Mouse (Mus musculus): ENCODE measurements at regions not wholly inside any gene's neighbourhood (a gene's known extent, or its start where the extent isn't known, plus 50 kb on each side); places are given as distances from the start of the nearest gene placed in this dataset.

DNA sequence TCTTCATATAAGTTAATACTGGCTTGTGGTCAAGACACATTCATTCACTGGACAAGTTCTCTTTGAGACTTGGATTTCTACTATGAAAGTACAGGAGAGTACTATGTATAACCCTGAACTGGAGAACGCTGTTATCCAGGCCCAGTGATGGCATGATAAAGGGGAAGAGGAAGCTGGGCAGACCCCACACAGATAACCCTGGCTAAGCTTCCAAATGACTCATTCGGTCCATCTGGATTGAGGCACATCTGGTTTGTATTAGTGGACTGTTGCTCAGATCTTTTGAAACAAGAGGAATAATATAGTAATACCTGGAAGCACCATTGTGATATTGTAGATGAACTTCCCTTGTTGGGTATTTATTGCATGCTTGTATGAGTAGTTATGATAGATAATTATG lies 239.9 kb downstream of the Pax1 start:
- H3K4me2 ChIP-seq (ENCODE audit: low read depth, low read length), result no peak overlapping the region
- TF ChIP-seq CTCF (IDR thresholded peaks at IDR 0.05; ENCODE audit: low read depth), result no peak
- TF ChIP-seq EP300 (IDR thresholded peaks at IDR 0.05; ENCODE audit: low read depth), result no peak
- DNase-seq (no peak), ATAC-seq (no peak)
- no peak overlapping the region for H3K9ac ChIP-seq (replicated peaks)
- H3K36me3 ChIP-seq (replicated peaks; ENCODE audit: insufficient read depth, low read length), result no peaks in the 10 kb centered on the region
- no peaks in the 10 kb centered on the region for H3K4me1 ChIP-seq (ENCODE audit: insufficient read depth)
- no peaks in the 10 kb centered on the region for H3K27me3 ChIP-seq (ENCODE audit: insufficient read depth, low read length)
- 43% methylated on average over 2 of the region's 2 CpGs for WGBS (ENCODE audit: insufficient replicate concordance)
- no peaks in the 10 kb centered on the region for H3K9me3 ChIP-seq (ENCODE audit: low read length)
- H3K27ac ChIP-seq (ENCODE audit: low read depth), result no peak overlapping the region
- no peak overlapping the region for H3K4me3 ChIP-seq (ENCODE audit: low read depth, low read length)

DNA sequence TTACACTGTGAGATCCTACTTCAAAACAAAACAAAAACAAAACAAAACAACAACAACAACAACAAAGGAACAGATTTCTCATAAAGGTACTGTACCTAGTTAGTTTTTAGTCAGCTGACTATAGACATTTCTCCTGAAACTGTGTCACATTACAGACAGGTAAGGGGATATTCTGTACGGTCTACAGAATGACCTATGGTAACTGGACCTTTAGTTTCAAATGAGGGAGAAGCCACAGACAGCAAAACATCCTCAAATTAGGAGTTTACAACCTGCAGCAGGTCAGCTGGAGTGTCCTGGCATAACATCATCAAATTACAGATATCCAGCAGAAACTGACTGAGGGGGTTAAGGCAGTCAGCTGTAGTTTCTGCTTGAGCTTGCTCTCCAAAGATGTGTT lies 210.7 kb downstream of the Pax1 start:
- WGBS (ENCODE audit: insufficient replicate concordance), result 72% methylated on average over 1 of the region's 1 CpGs
- no peak for DNase-seq
- Histone ChIP-seq H3K9ac (replicated peaks) (no peak overlapping the region), H3K4me3 (ENCODE audit: low read depth, low read length) (no peak overlapping the region), H3K4me1 (ENCODE audit: insufficient read depth) (no peaks in the 10 kb centered on the region), H3K27ac (ENCODE audit: low read depth) (no peak overlapping the region), H3K9me3 (ENCODE audit: low read length) (no peaks in the 10 kb centered on the region), H3K4me2 (ENCODE audit: low read depth, low read length) (no peak overlapping the region), H3K36me3 (replicated peaks; ENCODE audit: insufficient read depth, low read length) (no peaks in the 10 kb centered on the region), H3K27me3 (ENCODE audit: insufficient read depth, low read length) (no peaks in the 10 kb centered on the region)
- TF ChIP-seq EP300 (IDR thresholded peaks at IDR 0.05; ENCODE audit: low read depth) (no peak), CTCF (IDR thresholded peaks at IDR 0.05; ENCODE audit: low read depth) (no peak)
- ATAC-seq, result no peak

DNA sequence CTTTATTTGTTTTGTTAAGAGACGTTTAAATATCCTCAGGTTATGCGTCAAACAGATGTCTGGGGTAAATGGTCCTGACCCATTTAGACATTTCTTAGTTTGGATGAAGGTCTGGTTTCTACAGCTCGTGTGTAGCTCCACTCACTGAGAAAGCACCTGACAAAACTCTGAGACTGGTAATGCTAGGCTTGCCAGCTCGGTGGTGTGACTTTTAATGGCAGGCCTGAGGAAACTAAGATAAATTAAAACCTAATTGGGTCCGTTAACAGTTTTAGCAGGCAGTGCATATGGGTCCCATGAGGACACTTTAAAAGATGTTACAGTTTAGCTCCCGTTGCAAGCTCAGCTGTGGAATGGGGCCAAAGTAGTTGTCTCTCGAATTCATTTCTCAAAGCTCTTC lies 199.5 kb downstream of the Pax1 start:
- Histone ChIP-seq H3K4me3 (ENCODE audit: low read depth, low read length) (no peak overlapping the region), H3K36me3 (replicated peaks; ENCODE audit: insufficient read depth, low read length) (no peaks in the 10 kb centered on the region), H3K27ac (ENCODE audit: low read depth) (no peak overlapping the region), H3K4me2 (ENCODE audit: low read depth, low read length) (no peak overlapping the region), H3K9ac (replicated peaks) (no peak overlapping the region), H3K4me1 (ENCODE audit: insufficient read depth) (no peaks in the 10 kb centered on the region), H3K9me3 (ENCODE audit: low read length) (no peaks in the 10 kb centered on the region), H3K27me3 (ENCODE audit: insufficient read depth, low read length) (no peaks in the 10 kb centered on the region)
- TF ChIP-seq EP300 (IDR thresholded peaks at IDR 0.05; ENCODE audit: low read depth), result no peak
- no peak for TF ChIP-seq CTCF (IDR thresholded peaks at IDR 0.05; ENCODE audit: low read depth)
- ATAC-seq (no peak), DNase-seq (no peak)
- WGBS (ENCODE audit: insufficient replicate concordance), result 72% methylated on average over 7 of the region's 7 CpGs

DNA sequence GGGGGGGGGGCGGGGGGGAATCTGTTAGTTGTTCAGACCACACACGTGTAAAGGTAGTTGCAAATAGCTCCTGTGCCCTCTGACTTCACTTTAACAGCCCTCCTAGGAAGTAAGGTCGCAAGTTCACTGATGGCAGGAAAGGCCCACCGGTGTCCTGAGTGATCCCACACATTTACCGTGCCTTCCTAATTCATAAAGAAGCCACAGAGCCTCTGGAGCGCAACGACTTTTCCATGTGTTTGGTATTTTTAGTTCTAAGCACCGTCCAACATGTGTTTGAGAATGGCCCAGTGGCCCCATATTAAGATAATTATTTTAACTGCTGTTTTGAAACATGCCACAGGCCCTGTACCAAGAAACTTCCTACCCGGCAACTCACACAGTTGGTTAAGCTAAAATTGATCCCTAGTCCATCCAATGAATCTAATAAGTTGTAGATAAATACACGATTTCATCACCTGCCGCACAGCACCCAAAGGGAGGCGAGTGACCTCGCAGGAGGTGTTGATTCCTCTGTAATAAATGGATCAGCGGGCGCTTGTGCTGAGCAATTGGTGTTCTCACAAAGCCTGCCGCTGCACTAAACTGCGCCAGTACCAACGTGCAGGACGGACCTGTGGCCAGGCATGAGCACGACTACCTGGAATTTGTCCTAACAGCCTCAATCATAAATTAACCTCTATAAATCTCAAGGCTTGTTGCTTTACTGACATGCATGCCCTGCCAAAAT lies 198.9 kb downstream of the Pax1 start:
- Histone ChIP-seq H3K9ac (replicated peaks) (no peak overlapping the region), H3K4me1 (ENCODE audit: insufficient read depth) (no peaks in the 10 kb centered on the region), H3K27ac (ENCODE audit: low read depth) (no peak overlapping the region), H3K4me3 (ENCODE audit: low read depth, low read length) (no peak overlapping the region), H3K36me3 (replicated peaks; ENCODE audit: insufficient read depth, low read length) (no peaks in the 10 kb centered on the region), H3K4me2 (ENCODE audit: low read depth, low read length) (no peak overlapping the region), H3K27me3 (ENCODE audit: insufficient read depth, low read length) (no peaks in the 10 kb centered on the region), H3K9me3 (ENCODE audit: low read length) (no peaks in the 10 kb centered on the region)
- TF ChIP-seq EP300 (IDR thresholded peaks at IDR 0.05; ENCODE audit: low read depth), result no peak
- TF ChIP-seq CTCF (IDR thresholded peaks at IDR 0.05; ENCODE audit: low read depth), result no peak
- ATAC-seq (no peak), DNase-seq (no peak)
- 80% methylated on average over 20 of the region's 20 CpGs for WGBS (ENCODE audit: insufficient replicate concordance)

DNA sequence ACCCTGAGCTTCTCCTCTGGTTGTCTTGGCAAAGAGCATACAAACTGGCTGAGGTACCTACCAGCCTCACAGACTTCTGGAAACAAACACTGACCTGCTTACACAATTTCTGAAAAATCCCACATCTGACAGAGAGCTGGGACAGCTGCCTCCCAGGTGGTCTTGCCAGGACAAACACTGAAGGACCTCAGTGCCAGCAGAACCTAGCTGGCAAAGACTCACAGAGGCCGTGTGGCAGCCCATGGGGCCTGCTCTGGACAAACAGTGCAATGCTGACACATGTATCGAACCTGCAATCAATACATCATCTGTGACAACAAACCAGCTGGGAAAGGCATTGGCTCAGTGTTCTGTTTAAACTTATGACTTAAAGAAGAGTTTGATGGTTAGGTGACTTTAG lies 167.4 kb downstream of the Pax1 start:
- TF ChIP-seq EP300 (IDR thresholded peaks at IDR 0.05; ENCODE audit: low read depth), result no peak
- TF ChIP-seq CTCF (IDR thresholded peaks at IDR 0.05; ENCODE audit: low read depth), result no peak
- ATAC-seq, result peak; percentile 23; the same call in 1 of the 2 replicates
- no peak overlapping the region for H3K9ac ChIP-seq (replicated peaks)
- DNase-seq, result peak; percentile 17
- no peaks in the 10 kb centered on the region for H3K4me1 ChIP-seq (ENCODE audit: insufficient read depth)
- H3K27me3 ChIP-seq (ENCODE audit: insufficient read depth, low read length), result no peaks in the 10 kb centered on the region
- 45% methylated on average over 2 of the region's 2 CpGs for WGBS (ENCODE audit: insufficient replicate concordance)
- H3K4me2 ChIP-seq (ENCODE audit: low read depth, low read length), result no peak overlapping the region
- H3K4me3 ChIP-seq (ENCODE audit: low read depth, low read length), result no peak overlapping the region
- H3K36me3 ChIP-seq (replicated peaks; ENCODE audit: insufficient read depth, low read length), result no peaks in the 10 kb centered on the region
- no peaks in the 10 kb centered on the region for H3K9me3 ChIP-seq (ENCODE audit: low read length)
- H3K27ac ChIP-seq (ENCODE audit: low read depth), result no peak overlapping the region

DNA sequence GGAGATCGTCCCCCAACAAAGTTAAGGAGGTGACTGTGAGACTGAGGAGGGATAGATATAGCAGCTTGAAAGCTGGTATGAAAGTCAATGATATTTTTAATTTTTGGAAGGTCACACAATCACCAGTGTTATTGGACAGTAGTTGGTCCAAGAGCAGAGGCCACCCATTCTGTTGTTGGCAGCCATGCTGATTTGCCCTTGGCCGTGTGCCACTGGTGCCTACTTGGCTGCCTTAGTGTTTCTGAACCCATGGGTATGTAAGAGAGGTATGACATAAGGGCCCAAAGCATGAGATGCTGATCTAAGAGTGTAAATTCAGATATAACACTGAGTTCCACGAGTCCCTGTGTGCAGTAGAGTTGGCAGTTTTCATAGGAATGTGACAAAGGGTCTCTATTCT lies 153.7 kb downstream of the Pax1 start:
- no peak for TF ChIP-seq CTCF (IDR thresholded peaks at IDR 0.05; ENCODE audit: low read depth)
- TF ChIP-seq EP300 (IDR thresholded peaks at IDR 0.05; ENCODE audit: low read depth), result no peak
- 55% methylated on average over 3 of the region's 3 CpGs for WGBS (ENCODE audit: insufficient replicate concordance)
- DNase-seq, result no peak

More for the DNA sequence above, 153.7 kb downstream of the Pax1 start:
- H3K9ac ChIP-seq (replicated peaks), result no peak overlapping the region
- H3K4me3 ChIP-seq (ENCODE audit: low read depth, low read length), result no peak overlapping the region
- H3K27me3 ChIP-seq (ENCODE audit: insufficient read depth, low read length), result no peaks in the 10 kb centered on the region
- no peaks in the 10 kb centered on the region for H3K36me3 ChIP-seq (replicated peaks; ENCODE audit: insufficient read depth, low read length)
- no peaks in the 10 kb centered on the region for H3K4me1 ChIP-seq (ENCODE audit: insufficient read depth)
- H3K9me3 ChIP-seq (ENCODE audit: low read length), result no peaks in the 10 kb centered on the region
- H3K27ac ChIP-seq (ENCODE audit: low read depth), result no peak overlapping the region
- no peak for ATAC-seq
- no peak overlapping the region for H3K4me2 ChIP-seq (ENCODE audit: low read depth, low read length)
